Mouse (Mus musculus) CD4-positive naive resting alpha-beta T cell, adult 76 days (primary cell): ENCODE data around the gene Eif2ak2. TPM values are rescaled to one million over a fixed set of nuclear protein-coding genes. Genes with fewer than 3 reads are reported as not detected.

Experiments
- total RNA-seq: library from RNA; stranded (reverse); gene quantifications from one replicate; pipeline ENCODE4 v1.2.4, GENCODE M21; 2023

Gene Eif2ak2
- total RNA-seq = 14.1 TPM

GRCm38 (mm10) chr17:78882401-78883112 lies at the start of gene Eif2ak2:
Gene Eif2ak2 (minus strand): TSS chr17:78882573.

GRCm38 (mm10) chr17:78916369-78916813 lies 34.0 kb upstream of the Eif2ak2 start, which contains the start of gene Cebpzos:
Gene Cebpzos (plus strand): TSS chr17:78916500.

GRCm38 (mm10) chr17:78906892-78907291 lies 24.5 kb upstream of the Eif2ak2 start, which contains the start of gene Sult6b1:
Gene Sult6b1 (minus strand): TSS chr17:78906992.

GRCm38 (mm10) chr17:78834856-78835835 lies 47.2 kb downstream of the Eif2ak2 start, which contains the start of the genes Heatr5b and Gpatch11:
Gene Heatr5b (minus strand): TSS chr17:78835364.
Gene Gpatch11 (plus strand): TSS chr17:78835567.

Other genes with a start within 250 kb of the Eif2ak2 start
- 28.0 TPM for gene Strn, start 145.4 kb downstream of the Eif2ak2 start, total RNA-seq
- 30.7 TPM for gene Heatr5b, start 47.2 kb downstream of the Eif2ak2 start, total RNA-seq
- gene Gpatch11, start 47.0 kb downstream of the Eif2ak2 start, total RNA-seq = 27.1 TPM
- not detected for gene Sult6b1, start 24.4 kb upstream of the Eif2ak2 start, total RNA-seq
- gene Cebpzos, start 33.9 kb upstream of the Eif2ak2 start, total RNA-seq = 8.6 TPM
- gene Cebpz, start 54.5 kb upstream of the Eif2ak2 start, total RNA-seq = 111 TPM
- gene Ndufaf7, start 54.6 kb upstream of the Eif2ak2 start, total RNA-seq = 13.5 TPM
- 50.5 TPM for gene Prkd3, start 138.2 kb upstream of the Eif2ak2 start, total RNA-seq
- gene Qpct, start 169.3 kb upstream of the Eif2ak2 start, total RNA-seq = 2.2 TPM